Mouse (Mus musculus) heart, embryonic 16.5 days (tissue): ENCODE measurements around the gene Taf9. TPM values are rescaled to one million over a fixed set of nuclear protein-coding genes. Genes with fewer than 3 reads are reported as not detected.

Experiments
- ATAC-seq: fragments of 200-750 bp; cut with Nextera tagmentation; replicated peaks from 2 replicates; pipeline ENCODE4 v1.8.0; 2017; ENCODE audit warnings: moderate number of reproducible peaks; ENCODE audit not compliant: insufficient read depth, low FRiP score; ENCODE audit errors: extremely low read depth
- H3K27ac ChIP-seq: fragments of 300-500 bp; sonication (generic); 2 replicates; pipeline ENCODE4 v1.5.1; 2014; ENCODE audit warnings: mild to moderate bottlenecking, low read length, control low read depth, moderate library complexity
- H3K27me3 ChIP-seq: fragments of 300-500 bp; sonication (generic); 2 replicates; pipeline ENCODE4 v1.6.1; 2014; ENCODE audit warnings: low read length, mixed read lengths; ENCODE audit not compliant: control insufficient read depth, insufficient read depth
- H3K36me3 ChIP-seq: fragments of 300-500 bp; sonication (generic); 2 replicates; pipeline ENCODE4 v1.6.1; 2014; ENCODE audit not compliant: control insufficient read depth, insufficient read depth
- H3K4me1 ChIP-seq: fragments of 300-500 bp; sonication (generic); 2 replicates; pipeline ENCODE4 v1.6.1; 2014; ENCODE audit warnings: low read length, mixed read lengths; ENCODE audit not compliant: control insufficient read depth, insufficient read depth
- H3K4me2 ChIP-seq: fragments of 300-500 bp; sonication (generic); 2 replicates; pipeline ENCODE4 v1.6.1; 2014; ENCODE audit warnings: low read depth, mild to moderate bottlenecking, control low read depth, low read length
- H3K4me3 ChIP-seq: fragments of 300-500 bp; sonication (generic); 2 replicates; pipeline ENCODE4 v1.5.1; 2014; ENCODE audit warnings: mild to moderate bottlenecking, control low read depth, low read length
- H3K9ac ChIP-seq: fragments of 300-500 bp; sonication (generic); 2 replicates; pipeline ENCODE4 v1.6.1; 2014; ENCODE audit warnings: low read length, control low read depth
- H3K9me3 ChIP-seq: fragments of 300-500 bp; sonication (generic); replicated peaks from 2 replicates; pipeline ENCODE4 v1.6.1; 2016; ENCODE audit warnings: low read length; ENCODE audit not compliant: control insufficient read depth
- WGBS: fragments of 180-500 bp; shearing (Covaris S2); extraction: QIAGEN DNeasy Blood & Tissue Kit; methylation state at CpG from one replicate; pipeline ENCODE4 v1.1.7; 2014; 5-methylcytosine and 5-hydroxymethylcytosine counted together
- polyA plus RNA-seq: library from polyadenylated mRNA; unstranded; fragments of >200 nt; fragmentation: Nextera tagmentation; extraction: Ambion mirVana; gene quantifications from 2 replicates; pipeline ENCODE4 v1.2.1, GENCODE M21; 2015

Gene Taf9
- polyA plus RNA-seq, 1 experiment from 2014 or later: 11.7 TPM

DNA sequence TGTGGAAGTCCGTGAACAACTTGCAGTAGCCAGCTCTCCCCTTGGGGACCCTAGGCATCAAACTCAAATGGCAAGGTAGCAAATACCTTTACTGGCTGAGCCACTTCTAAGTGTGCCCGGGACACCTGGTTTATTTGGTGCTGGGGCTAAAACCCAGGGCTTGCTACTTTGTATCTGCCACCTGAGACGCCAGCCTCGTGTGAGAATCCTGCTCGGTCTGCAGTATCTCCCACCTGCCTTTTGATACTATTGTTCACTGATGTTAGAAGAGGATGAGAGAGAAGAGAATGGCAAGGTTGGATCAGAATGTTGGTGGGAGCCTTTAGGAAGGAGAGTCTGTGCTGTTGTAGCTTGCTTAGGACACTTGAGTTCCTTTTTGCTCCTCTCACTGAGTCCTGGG is 6.7 kb downstream of the Taf9 start:
- H3K27ac ChIP-seq: no peak overlapping the region
- no peak overlapping the region for H3K4me3 ChIP-seq
- WGBS: 92% methylated on average over 5 of the region's 5 CpGs
- H3K9ac ChIP-seq: no peak overlapping the region
- no peak overlapping the region for H3K4me2 ChIP-seq
- no peak for ATAC-seq
- H3K4me1 ChIP-seq: no peaks in the 10 kb centered on the region
- H3K36me3 ChIP-seq: peaks cover 2% of the 10 kb centered on the region; the same call in 1 of the 2 replicates
- H3K9me3 ChIP-seq: no peaks in the 10 kb centered on the region
- H3K27me3 ChIP-seq: no peaks in the 10 kb centered on the region

DNA sequence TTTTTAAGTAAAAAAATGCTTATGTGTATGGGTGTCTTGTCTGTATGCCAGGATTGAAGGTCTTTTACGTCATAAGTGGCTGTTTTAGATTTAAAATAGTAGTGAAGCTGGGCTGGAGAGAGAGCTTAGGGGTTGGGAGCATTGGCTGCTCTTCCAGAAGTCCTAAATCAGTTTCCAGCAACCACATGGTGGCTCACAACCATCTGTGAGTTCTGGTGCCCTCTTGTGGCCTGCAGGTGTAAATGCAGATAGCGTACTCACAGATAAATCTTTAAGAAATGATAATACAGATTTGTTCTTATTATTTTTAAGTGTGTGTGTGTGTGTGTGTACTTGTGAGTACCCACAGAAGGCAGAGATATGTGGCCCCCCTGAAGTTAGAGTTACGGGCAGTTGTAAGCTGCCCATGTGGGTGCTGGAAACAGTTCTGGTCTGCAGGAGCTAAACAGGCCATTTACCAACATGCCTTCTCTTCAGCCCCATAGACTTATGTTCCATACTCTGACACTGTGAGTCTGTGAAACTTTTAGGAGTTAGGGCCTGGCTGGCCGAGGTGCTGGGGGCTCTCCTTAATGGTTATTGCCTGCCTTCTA is 8.6 kb downstream of the Taf9 start:
- no peak overlapping the region for H3K4me3 ChIP-seq
- 41% methylated on average over 4 of the region's 4 CpGs for WGBS
- H3K9me3 ChIP-seq: no peaks in the 10 kb centered on the region
- no peak for ATAC-seq
- peaks cover 4% of the 10 kb centered on the region; the same call in 1 of the 2 replicates for H3K36me3 ChIP-seq
- no peaks in the 10 kb centered on the region for H3K4me1 ChIP-seq
- H3K27me3 ChIP-seq: no peaks in the 10 kb centered on the region
- H3K9ac ChIP-seq: no peak overlapping the region
- H3K4me2 ChIP-seq: no peak overlapping the region
- no peak overlapping the region for H3K27ac ChIP-seq

DNA sequence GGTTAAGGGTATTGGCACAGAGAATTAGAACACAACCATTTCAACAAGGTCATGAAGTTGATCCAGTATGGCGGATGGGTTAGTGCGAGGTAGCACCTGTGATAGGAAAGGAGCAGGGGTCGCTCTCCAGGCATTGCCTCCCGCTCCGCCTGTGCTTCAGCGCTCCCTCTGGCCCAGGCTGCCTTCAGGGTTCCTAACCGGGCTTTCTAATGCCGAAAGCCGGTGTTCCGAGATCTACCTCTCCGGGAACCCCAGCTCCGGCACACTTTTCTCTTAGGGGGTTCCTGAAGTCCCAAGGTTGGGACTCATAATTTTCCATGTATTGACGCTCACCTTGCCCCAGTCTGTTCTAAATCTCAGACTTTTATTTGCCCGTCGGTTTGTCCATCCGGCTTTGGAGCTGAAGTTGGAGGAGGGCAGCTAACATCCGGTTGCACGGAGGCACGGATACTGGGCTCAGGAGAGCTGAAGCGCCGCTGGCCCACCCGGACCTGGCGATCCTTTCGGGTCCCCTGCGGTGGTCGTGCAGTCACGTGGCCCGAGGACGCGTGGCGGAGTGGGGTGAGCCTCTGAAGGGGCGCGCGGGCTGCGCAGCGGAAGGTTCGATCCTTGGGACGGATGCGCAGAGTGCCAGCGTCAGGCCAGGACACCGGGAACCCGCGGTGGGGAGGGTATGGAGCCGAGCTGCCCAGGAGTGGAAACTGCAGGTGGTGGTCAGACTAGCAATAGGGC is 18.1 kb downstream of the Taf9 start, which contains the start of gene Ccdc125:
Ccdc125 (plus strand) TSS at position 427 of the 732 bp plus-strand sequence.
- peak; percentile 75 for ATAC-seq
- H3K9ac ChIP-seq: peak within 1 kb of the TSS; percentile 65
- H3K27me3 ChIP-seq: no peaks in the 10 kb centered on the region
- peaks cover 3% of the 10 kb centered on the region; the same call in 1 of the 2 replicates for H3K9me3 ChIP-seq
- peaks cover 3% of the 10 kb centered on the region; the same call in 1 of the 2 replicates for H3K4me1 ChIP-seq
- under 1% methylated on average over 44 of the region's 44 CpGs for WGBS
- peak within 1 kb of the TSS; percentile 58 for H3K27ac ChIP-seq
- H3K4me2 ChIP-seq: peak within 1 kb of the TSS; percentile 62
- H3K36me3 ChIP-seq: peaks cover 10% of the 10 kb centered on the region; the same call in 1 of the 2 replicates
- peak within 1 kb of the TSS; percentile 57 for H3K4me3 ChIP-seq

DNA sequence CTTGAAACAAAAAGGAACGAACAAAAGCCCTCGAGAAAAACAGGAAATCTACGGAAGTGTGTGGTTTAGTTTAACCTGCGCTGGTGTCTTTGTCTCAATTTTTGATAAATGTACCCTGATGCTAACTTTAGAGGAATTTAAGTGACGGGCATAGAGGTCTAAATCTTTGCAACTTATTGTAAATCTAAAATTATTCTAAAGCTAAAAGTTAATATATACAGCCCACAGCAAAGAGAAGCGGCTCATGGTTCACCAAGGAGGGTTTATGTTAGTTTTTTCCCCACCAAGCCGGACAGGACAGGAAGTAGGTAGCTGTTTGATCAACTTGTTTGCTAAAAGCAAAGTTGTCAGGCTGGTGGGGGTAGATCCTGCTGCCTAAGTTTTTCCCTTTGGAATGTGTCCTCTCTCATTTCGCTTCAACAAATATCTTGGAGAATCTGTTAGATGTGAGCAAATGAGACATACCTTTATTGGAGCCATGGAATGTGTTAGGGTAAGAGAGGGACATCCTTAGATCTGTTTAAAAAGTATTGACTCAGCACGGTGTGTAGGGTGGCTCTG is 18.9 kb downstream of the Taf9 start:
- Histone ChIP-seq H3K9ac (peak overlapping the region; percentile 65), H3K4me2 (peak overlapping the region; percentile 62), H3K4me1 (peaks cover 3% of the 10 kb centered on the region; the same call in 1 of the 2 replicates), H3K27me3 (no peaks in the 10 kb centered on the region), H3K9me3 (peaks cover 3% of the 10 kb centered on the region; the same call in 1 of the 2 replicates), H3K27ac (no peak overlapping the region), H3K36me3 (peaks cover 8% of the 10 kb centered on the region; the same call in 1 of the 2 replicates), H3K4me3 (peak overlapping the region; percentile 57)
- 48% methylated on average over 9 of the region's 9 CpGs for WGBS
- ATAC-seq: no peak

DNA sequence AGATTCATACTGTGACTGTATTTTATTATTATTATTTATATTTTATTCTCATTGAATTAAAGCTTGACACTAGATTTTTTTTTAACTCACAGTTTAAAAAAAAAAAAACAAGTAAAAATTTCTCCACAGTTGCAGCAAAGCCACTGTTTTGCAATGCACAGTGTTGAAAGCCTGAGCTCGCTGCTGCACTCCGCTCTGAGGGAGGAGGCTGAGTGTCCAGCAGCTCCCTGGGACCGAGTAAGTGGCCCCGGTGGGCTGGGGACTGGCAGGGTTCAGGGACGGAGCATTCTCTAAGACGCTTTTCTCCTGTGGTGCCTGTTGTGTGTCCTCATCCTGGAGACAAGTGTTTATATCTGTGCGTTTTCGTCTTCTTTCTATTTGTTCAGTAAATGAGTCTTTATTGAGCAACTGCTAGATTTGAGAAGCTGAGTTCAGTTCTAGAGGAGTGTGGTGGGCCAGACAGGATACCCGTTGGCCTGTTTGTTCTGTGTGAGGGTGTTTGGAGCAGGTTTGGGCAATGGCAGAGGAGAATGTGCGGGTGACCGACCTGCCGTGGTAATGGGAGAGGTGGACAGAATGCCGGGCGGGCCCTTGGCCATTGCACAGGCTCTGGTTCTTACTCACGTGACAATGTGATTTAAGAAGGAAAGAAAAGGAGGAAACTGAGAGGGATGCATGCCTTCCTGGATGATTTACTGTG is 24.7 kb downstream of the Taf9 start:
- Histone ChIP-seq H3K4me1 (no peaks in the 10 kb centered on the region), H3K9me3 (peaks cover 3% of the 10 kb centered on the region; the same call in 1 of the 2 replicates), H3K4me2 (no peak overlapping the region), H3K27me3 (no peaks in the 10 kb centered on the region), H3K36me3 (no peaks in the 10 kb centered on the region), H3K27ac (no peak overlapping the region), H3K9ac (no peak overlapping the region), H3K4me3 (no peak overlapping the region)
- WGBS: 79% methylated on average over 15 of the region's 15 CpGs
- ATAC-seq: no peak

DNA sequence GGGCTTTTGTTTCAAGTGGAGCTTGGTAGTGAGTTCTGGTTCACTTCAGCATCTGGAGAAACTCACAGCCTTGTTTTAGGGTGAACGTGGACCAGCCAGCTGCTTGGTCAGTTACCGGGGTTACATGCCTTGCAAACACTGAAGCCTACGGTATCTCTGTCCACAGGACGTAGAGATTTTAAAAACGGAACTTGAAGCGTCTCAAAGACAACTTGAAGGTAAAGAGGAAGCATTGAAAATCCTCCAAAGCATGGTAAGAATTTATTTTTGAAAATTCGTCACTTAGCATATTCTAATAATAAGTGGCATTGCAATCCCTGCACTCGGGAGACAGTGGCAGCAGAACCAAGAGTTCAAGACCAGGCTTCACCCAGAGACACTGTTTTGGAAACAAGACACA is 30.2 kb downstream of the Taf9 start:
- Histone ChIP-seq H3K9me3 (no peaks in the 10 kb centered on the region), H3K27ac (no peak overlapping the region), H3K9ac (no peak overlapping the region), H3K4me1 (no peaks in the 10 kb centered on the region), H3K4me3 (no peak overlapping the region), H3K36me3 (peaks cover 2% of the 10 kb centered on the region; the same call in 1 of the 2 replicates), H3K4me2 (no peak overlapping the region), H3K27me3 (no peaks in the 10 kb centered on the region)
- 82% methylated on average over 8 of the region's 8 CpGs for WGBS
- no peak for ATAC-seq

DNA sequence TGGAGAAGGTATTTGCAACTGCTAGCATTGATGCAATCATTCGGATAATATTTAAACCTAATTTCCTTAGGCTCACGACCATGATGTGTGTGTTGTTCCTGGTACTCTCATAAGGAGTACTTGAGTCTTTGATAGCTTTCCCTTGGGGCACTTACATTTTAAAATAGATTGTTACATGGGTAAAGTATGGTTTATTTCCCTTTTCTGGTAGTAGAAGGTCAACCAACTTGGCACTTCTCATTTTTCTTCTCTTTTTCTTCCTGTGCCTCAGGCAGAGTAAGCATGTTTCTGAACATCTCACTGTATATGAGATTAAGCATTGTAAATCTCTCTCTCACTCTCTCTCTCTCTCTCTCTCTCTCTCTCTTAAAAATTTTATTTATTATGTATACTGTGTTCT is 31.5 kb downstream of the Taf9 start:
- Histone ChIP-seq H3K4me2 (no peak overlapping the region), H3K27me3 (no peaks in the 10 kb centered on the region), H3K27ac (no peak overlapping the region), H3K36me3 (peaks cover 2% of the 10 kb centered on the region; the same call in 1 of the 2 replicates), H3K9ac (no peak overlapping the region), H3K9me3 (no peaks in the 10 kb centered on the region), H3K4me1 (no peaks in the 10 kb centered on the region), H3K4me3 (no peak overlapping the region)
- no peak for ATAC-seq
- 78% methylated on average over 2 of the region's 2 CpGs for WGBS

DNA sequence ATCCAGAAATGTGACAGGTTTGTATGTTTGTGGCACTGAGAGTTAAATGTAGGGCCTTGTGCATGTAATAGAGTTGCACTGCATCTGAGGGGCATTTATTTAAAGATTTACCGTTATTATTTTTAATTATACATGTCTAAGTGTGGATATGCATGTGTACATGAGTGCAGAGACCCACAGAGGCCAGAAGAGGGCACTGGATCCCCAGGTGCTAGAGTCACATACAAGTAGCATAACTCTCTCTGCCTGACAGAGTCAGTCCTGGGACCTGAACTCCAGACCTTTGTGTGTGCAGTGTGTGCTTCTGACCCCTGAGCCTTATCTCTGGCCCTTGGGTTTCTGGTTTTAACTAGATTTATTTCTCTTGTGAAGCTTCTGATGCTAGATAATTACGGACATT is 33.0 kb downstream of the Taf9 start:
- 71% methylated on average over 2 of the region's 2 CpGs for WGBS
- Histone ChIP-seq H3K9ac (no peak overlapping the region), H3K4me1 (no peaks in the 10 kb centered on the region), H3K9me3 (no peaks in the 10 kb centered on the region), H3K4me2 (no peak overlapping the region), H3K36me3 (peaks cover 2% of the 10 kb centered on the region; the same call in 1 of the 2 replicates), H3K4me3 (no peak overlapping the region), H3K27me3 (no peaks in the 10 kb centered on the region), H3K27ac (no peak overlapping the region)
- no peak for ATAC-seq
